Mouse (Mus musculus) CH12.LX (cell line): ENCODE results near the gene Arhgap6. TPM values are rescaled to one million over a fixed set of nuclear protein-coding genes. Genes with fewer than 3 reads are reported as not detected.

Experiments used
- DNase-seq: peaks from one replicate; pipeline ENCODE4 v3.0.0-alpha.2; 2013; ENCODE audit errors: extremely low read depth
- H3K27ac ChIP-seq: 2 replicates; pipeline ENCODE4 v1.5.1; 2012; ENCODE audit warnings: low read depth, mild to moderate bottlenecking, control low read depth, moderate library complexity; ENCODE audit not compliant: insufficient read depth
- H3K27me3 ChIP-seq: replicated peaks from 2 replicates; pipeline ENCODE3; 2012; ENCODE audit warnings: inconsistent platforms
- H3K36me3 ChIP-seq, 2 experiments: replicated peaks in 1 of 2; 2 replicates each; pipeline versions ENCODE3 to v1.6.1; 2012; ENCODE audit warnings: inconsistent platforms in 1 of 2, low read length in 1 of 2, mild to moderate bottlenecking in 1 of 2, mixed read lengths in 1 of 2, moderate library complexity in 1 of 2; ENCODE audit not compliant: control insufficient read depth in 1 of 2, insufficient read depth in 1 of 2
- H3K4me1 ChIP-seq, 2 experiments: 2 replicates each; pipeline ENCODE4 v1.6.1; 2012; ENCODE audit warnings: inconsistent platforms in 1 of 2, moderate library complexity in 1 of 2; ENCODE audit not compliant: insufficient read depth in 2 of 2, control insufficient read depth in 1 of 2
- H3K4me2 ChIP-seq: 2 replicates; pipeline ENCODE4 v1.6.1; 2012; ENCODE audit warnings: low read depth, mild to moderate bottlenecking, control low read depth; ENCODE audit not compliant: poor library complexity, insufficient read depth, severe bottlenecking
- H3K4me3 ChIP-seq, 3 experiments: fragments of 150-350 bp in 1 of 3; sonication (generic) in 1 of 3; replicated peaks in 1 of 3; 2 replicates each; pipeline versions ENCODE3 to v1.5.1; 2011 to 2012; ENCODE audit warnings: low read depth in 2 of 3, low read length in 2 of 3, mild to moderate bottlenecking in 2 of 3, moderate library complexity in 2 of 3, control low read depth in 1 of 3, improper control_type of control experiment in 1 of 3, inconsistent platforms in 1 of 3, mixed read lengths in 1 of 3; ENCODE audit not compliant: poor library complexity in 1 of 3
- H3K79me2 ChIP-seq: replicated peaks from 2 replicates; pipeline ENCODE4 v1.6.1; 2012; ENCODE audit warnings: mild to moderate bottlenecking, moderate library complexity; ENCODE audit not compliant: control insufficient read depth, poor library complexity, insufficient read depth, severe bottlenecking; ENCODE audit errors: extremely low read depth
- H3K9ac ChIP-seq: 2 replicates; pipeline ENCODE4 v1.6.1; 2012; ENCODE audit warnings: low read depth, mild to moderate bottlenecking, control low read depth, moderate library complexity; ENCODE audit not compliant: insufficient read depth
- H3K9me3 ChIP-seq: replicated peaks from 2 replicates; pipeline ENCODE3; 2012; ENCODE audit warnings: low read length, inconsistent platforms, mixed read lengths
- CHD2 ChIP-seq: IDR thresholded peaks from 2 replicates; pipeline ENCODE4 v1.6.1; 2011; ENCODE audit warnings: low read length, improper control_type of control experiment
- CTCF ChIP-seq, 2 experiments: IDR thresholded peaks in 1 of 2; conservative IDR thresholded peaks in 1 of 2; 2 replicates each; pipeline ENCODE4 v1.5.1; 2011 to 2012; ENCODE audit warnings: low read depth in 2 of 2, low read length in 2 of 2, improper control_type of control experiment in 1 of 2, inconsistent platforms in 1 of 2, mild to moderate bottlenecking in 1 of 2, moderate library complexity in 1 of 2
- E2F4 ChIP-seq: IDR thresholded peaks from 2 replicates; pipeline ENCODE4 v1.6.1; 2011; ENCODE audit warnings: low read depth, low read length, improper control_type of control experiment; ENCODE audit not compliant: insufficient replicate concordance
- ELF1 ChIP-seq: IDR thresholded peaks from 2 replicates; pipeline ENCODE4 v1.6.1; 2014; ENCODE audit warnings: low read depth, mild to moderate bottlenecking, inconsistent platforms, low read length, improper control_type of control experiment
- EP300 ChIP-seq: IDR thresholded peaks from 2 replicates; pipeline ENCODE4 v1.6.1; 2011; ENCODE audit warnings: low read length, improper control_type of control experiment
- HCFC1 ChIP-seq: IDR thresholded peaks from 2 replicates; pipeline ENCODE4 v1.6.1; 2012; ENCODE audit warnings: low read depth, mild to moderate bottlenecking, inconsistent platforms, low read length, improper control_type of control experiment
- IRF4 ChIP-seq: IDR thresholded peaks from 2 replicates; pipeline ENCODE4 v1.6.1; 2014; ENCODE audit warnings: low read depth, mild to moderate bottlenecking, inconsistent platforms, low read length, improper control_type of control experiment
- JUND ChIP-seq: conservative IDR thresholded peaks from 2 replicates; pipeline ENCODE4 v1.6.1; 2011; ENCODE audit warnings: low read depth, low read length, improper control_type of control experiment
- KAT2A ChIP-seq: IDR thresholded peaks from 2 replicates; pipeline ENCODE4 v1.6.1; 2012; ENCODE audit warnings: low read length, improper control_type of control experiment, inconsistent platforms; ENCODE audit not compliant: insufficient replicate concordance
- MAZ ChIP-seq: IDR thresholded peaks from 2 replicates; pipeline ENCODE4 v1.6.1; 2012; ENCODE audit warnings: low read depth, mild to moderate bottlenecking, inconsistent platforms, low read length, improper control_type of control experiment, moderate library complexity
- MYC ChIP-seq: IDR thresholded peaks from 2 replicates; pipeline ENCODE4 v1.6.1; 2011; ENCODE audit warnings: low read depth, mild to moderate bottlenecking, improper control_type of control experiment, low read length
- PAX5 ChIP-seq: IDR thresholded peaks from 2 replicates; pipeline ENCODE4 v1.6.1; 2012; ENCODE audit warnings: low read length, inconsistent platforms, mixed read lengths
- RAD21 ChIP-seq: IDR thresholded peaks from 2 replicates; pipeline ENCODE4 v1.6.1; 2011; ENCODE audit warnings: low read depth, mild to moderate bottlenecking, low read length, improper control_type of control experiment, moderate library complexity
- TBP ChIP-seq: conservative IDR thresholded peaks from 2 replicates; pipeline ENCODE4 v1.6.1; 2011; ENCODE audit warnings: low read depth, low read length, improper control_type of control experiment
- UBTF ChIP-seq: IDR thresholded peaks from 2 replicates; pipeline ENCODE4 v1.6.1; 2012; ENCODE audit warnings: low read depth, mild to moderate bottlenecking, inconsistent platforms, low read length, improper control_type of control experiment, moderate library complexity
- USF2 ChIP-seq: conservative IDR thresholded peaks from 2 replicates; pipeline ENCODE4 v1.6.1; 2011; ENCODE audit warnings: low read depth, low read length, improper control_type of control experiment
- ZC3H11A ChIP-seq: IDR thresholded peaks from 2 replicates; pipeline ENCODE4 v1.6.1; 2012; ENCODE audit warnings: low read depth, mild to moderate bottlenecking, inconsistent platforms, low read length, improper control_type of control experiment
- ZKSCAN1 ChIP-seq: IDR thresholded peaks from 2 replicates; pipeline ENCODE4 v1.6.1; 2012; ENCODE audit warnings: low read depth, inconsistent platforms, low read length, improper control_type of control experiment, borderline replicate concordance
- ZMIZ1 ChIP-seq: IDR thresholded peaks from 2 replicates; pipeline ENCODE4 v1.6.1; 2012; ENCODE audit warnings: low read depth, mild to moderate bottlenecking, inconsistent platforms, low read length, improper control_type of control experiment
- dilution Hi-C: fragments of 300-500 bp; cut with MboI; formaldehyde crosslinking; loops from 2 replicates; pipeline ENCODE4 v1.14.3; 2020; ENCODE audit warnings: low sequenced_read_pairs; ENCODE audit not compliant: extremely low pct_unique_long_range_greater_than_20kb, extremely low pct_ligation_motif_present
- in situ Hi-C: fragments of 300-500 bp; cut with MboI; formaldehyde crosslinking; loops from 3 replicates; pipeline ENCODE4 v1.14.3; 2019; ENCODE audit warnings: low sequenced_read_pairs, low pct_ligation_motif_present, low pct_unique_long_range_greater_than_20kb, mixed read lengths
- polyA plus RNA-seq: library from polyadenylated mRNA; unstranded; fragments of >175 nt; gene quantifications from 2 replicates; pipeline ENCODE4 v1.2.1, GENCODE M21; 2012; ENCODE audit warnings: low read depth; ENCODE audit not compliant: insufficient read length
- total RNA-seq, 2 experiments: library from RNA; depleted of rRNA; stranded (reverse); fragments of 300-350 nt in 1 of 2; fragments of >200 nt in 1 of 2; gene quantifications; 2 replicates each; pipeline ENCODE4 v1.2.3; 2012 to 2014

The Arhgap6 gene
- total and polyA plus RNA-seq, 3 experiments: 0.13 to 0.47 (median 0.46) TPM

- Histone ChIP-seq H3K4me1 (no peaks in the 10 kb centered on the region), H3K9ac (no peak overlapping the region), H3K4me3 (no peak overlapping the region), H3K9me3 (no peaks in the 10 kb centered on the region), H3K36me3 (no peaks in the 10 kb centered on the region), H3K79me2 (no peaks in the 10 kb centered on the region), H3K4me2 (no peak overlapping the region), H3K27me3 (no peaks in the 10 kb centered on the region), H3K27ac (no peak overlapping the region)
- dilution Hi-C loops: no loop called here
- no peak for DNase-seq
- TF ChIP-seq USF2: no peak
- no peak for TF ChIP-seq MAZ
- TF ChIP-seq, all 38 proteins: peak for 0
- in situ Hi-C loops: no loop called here
These were observed 1.3 kb downstream of the Arhgap6 start for GRCm38 (mm10) chrX:168795859-168796848.

GRCm38 (mm10) chrX:168804677-168805076 is 9.8 kb downstream of the Arhgap6 start:
- no peaks in the 10 kb centered on the region for H3K36me3 ChIP-seq
- no peak overlapping the region for H3K9ac ChIP-seq
- no peak overlapping the region for H3K27ac ChIP-seq
- no peaks in the 10 kb centered on the region for H3K4me1 ChIP-seq
- H3K9me3 ChIP-seq: no peaks in the 10 kb centered on the region
- dilution Hi-C loops (no loop called here), in situ Hi-C loops (no loop called here)
- no peak overlapping the region for H3K4me2 ChIP-seq
- peak; percentile 1 for DNase-seq
- no peak overlapping the region for H3K4me3 ChIP-seq
- no peaks in the 10 kb centered on the region for H3K27me3 ChIP-seq
- TF ChIP-seq CHD2: no peak
- no peak for TF ChIP-seq UBTF
- no peak for TF ChIP-seq ELF1
- no peak for TF ChIP-seq E2F4
- no peak for TF ChIP-seq PAX5
- TF ChIP-seq KAT2A: no peak
- TF ChIP-seq MAZ: no peak
- TF ChIP-seq HCFC1: no peak
- no peak for TF ChIP-seq RAD21
- TF ChIP-seq ZMIZ1: no peak
- TF ChIP-seq ZC3H11A: no peak
- no peak for TF ChIP-seq EP300
- no peak for TF ChIP-seq JUND
- no peak for TF ChIP-seq IRF4
- no peak for TF ChIP-seq USF2
- no peak for TF ChIP-seq MYC
- no peak for TF ChIP-seq ZKSCAN1
- TF ChIP-seq TBP: no peak
- no peak for TF ChIP-seq CTCF (conservative IDR thresholded peaks at IDR 0.05 in 1 of 2, IDR thresholded peaks at IDR 0.05 in 1 of 2; ENCODE audit: low read depth in 2 of 2, low read length in 2 of 2)
- TF ChIP-seq, all 38 proteins: peak for 0
- H3K79me2 ChIP-seq: no peaks in the 10 kb centered on the region
